Mouse (Mus musculus) brown adipose tissue, adult 24 weeks (tissue): ENCODE results near the gene Fam71e1. TPM values are rescaled to one million over a fixed set of nuclear protein-coding genes. Genes with fewer than 3 reads are reported as not detected.
A peak's percentile ranks its signal among the peaks of the same experiment; 100 is the strongest.

Experiments used
- H3K27ac ChIP-seq: fragments of 200-500 bp; replicated peaks from 2 replicates; pipeline ENCODE4 v1.5.1; 2012; ENCODE audit warnings: low read depth, mild to moderate bottlenecking, low read length
- H3K4me1 ChIP-seq: fragments of 200-500 bp; 2 replicates; pipeline ENCODE4 v1.6.1; 2012; ENCODE audit warnings: low read length, mixed read lengths; ENCODE audit not compliant: control insufficient read depth, insufficient read depth, insufficient read length
- H3K4me3 ChIP-seq: fragments of 200-500 bp; 2 replicates; pipeline ENCODE4 v1.5.1; 2012; ENCODE audit warnings: low read depth, mild to moderate bottlenecking, low read length, moderate library complexity; ENCODE audit not compliant: insufficient read depth
- polyA plus RNA-seq: library from polyadenylated mRNA; stranded (reverse); fragments of >200 nt; gene quantifications from 2 replicates; pipeline ENCODE4 v1.2.4, GENCODE M21; 2012; ENCODE audit not compliant: missing spikeins, insufficient read depth, insufficient read length

Fam71e1 gene
- polyA plus RNA-seq, 1 experiment = 3.2 TPM

DNA sequence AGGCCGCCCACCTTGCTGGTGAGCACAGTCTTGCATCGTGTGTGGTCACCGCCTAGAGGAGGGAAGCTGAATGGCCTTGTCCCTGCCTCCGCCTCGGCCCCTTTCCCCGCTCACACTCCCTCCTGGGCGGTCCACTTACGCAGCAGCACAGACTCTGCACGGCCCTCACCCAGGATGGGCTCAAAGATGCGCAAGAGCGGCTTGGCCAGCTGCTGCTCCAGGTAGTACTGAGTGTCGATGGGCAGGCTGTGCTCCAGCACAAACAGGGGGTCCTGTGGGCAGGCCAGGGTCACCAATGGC lies 37.3 kb downstream of the Fam71e1 start:
- Histone ChIP-seq H3K27ac (no peak overlapping the region), H3K4me3 (no peak overlapping the region), H3K4me1 (no peaks in the 10 kb centered on the region)

DNA sequence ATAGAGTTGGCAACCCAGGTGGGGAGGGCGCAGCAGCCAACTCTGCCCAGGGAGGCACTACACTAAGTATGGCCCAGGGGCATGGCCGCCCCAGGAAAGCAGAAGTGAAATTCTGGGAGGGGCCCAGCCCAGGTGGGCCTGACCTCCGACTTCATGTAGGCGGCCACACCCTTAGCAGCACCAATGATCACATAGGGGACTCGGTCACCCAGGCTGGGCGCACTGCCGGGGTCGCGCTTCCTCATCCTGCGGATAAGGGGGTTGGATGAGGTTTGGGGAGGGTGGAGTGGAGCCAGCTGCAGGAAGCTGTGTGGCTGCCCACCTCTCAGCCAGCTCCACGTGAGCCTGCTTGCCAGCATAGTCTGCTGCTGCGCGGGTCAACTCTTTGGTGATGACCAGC lies 37.9 kb downstream of the Fam71e1 start:
- no peaks in the 10 kb centered on the region for H3K4me1 ChIP-seq
- no peak overlapping the region for H3K4me3 ChIP-seq
- no peak overlapping the region for H3K27ac ChIP-seq

DNA sequence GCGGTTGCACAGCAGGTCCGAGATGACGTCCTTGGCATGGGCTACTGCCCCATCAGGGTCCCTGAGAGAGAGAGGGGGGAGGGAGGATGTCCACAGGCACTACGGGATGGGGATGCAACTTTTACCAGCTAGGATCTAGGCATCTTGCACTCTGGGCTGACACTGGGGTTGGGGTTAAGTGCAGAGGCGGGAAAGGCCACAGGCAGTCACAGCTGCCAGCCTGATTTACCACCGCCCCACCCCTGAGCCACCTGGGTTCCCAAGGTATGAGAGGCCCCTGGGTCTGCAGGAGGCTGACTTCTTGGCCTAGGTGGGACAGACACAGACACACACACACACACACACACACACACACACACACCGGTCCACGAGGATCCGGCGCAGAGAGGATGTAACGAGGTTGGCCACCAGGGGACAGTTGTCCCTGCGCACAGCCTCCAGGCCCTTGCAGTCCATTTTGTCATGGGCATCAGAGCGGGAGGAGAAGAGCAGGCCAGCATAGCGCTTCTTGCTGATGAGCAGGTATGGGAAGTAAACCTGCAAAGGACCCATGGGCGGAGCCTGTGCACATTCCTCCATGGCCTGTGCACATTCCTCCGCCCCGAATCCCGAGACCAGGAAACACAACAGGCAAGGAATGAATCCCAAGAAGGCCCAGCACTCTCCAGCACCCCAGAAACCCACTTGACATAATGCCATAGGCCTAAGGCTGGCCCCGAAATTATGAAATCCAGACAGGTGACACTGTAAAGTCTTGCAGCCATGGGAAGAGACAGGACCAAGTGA lies 38.5 kb downstream of the Fam71e1 start:
- H3K4me1 ChIP-seq = no peaks in the 10 kb centered on the region
- no peak overlapping the region for H3K27ac ChIP-seq
- no peak overlapping the region for H3K4me3 ChIP-seq

DNA sequence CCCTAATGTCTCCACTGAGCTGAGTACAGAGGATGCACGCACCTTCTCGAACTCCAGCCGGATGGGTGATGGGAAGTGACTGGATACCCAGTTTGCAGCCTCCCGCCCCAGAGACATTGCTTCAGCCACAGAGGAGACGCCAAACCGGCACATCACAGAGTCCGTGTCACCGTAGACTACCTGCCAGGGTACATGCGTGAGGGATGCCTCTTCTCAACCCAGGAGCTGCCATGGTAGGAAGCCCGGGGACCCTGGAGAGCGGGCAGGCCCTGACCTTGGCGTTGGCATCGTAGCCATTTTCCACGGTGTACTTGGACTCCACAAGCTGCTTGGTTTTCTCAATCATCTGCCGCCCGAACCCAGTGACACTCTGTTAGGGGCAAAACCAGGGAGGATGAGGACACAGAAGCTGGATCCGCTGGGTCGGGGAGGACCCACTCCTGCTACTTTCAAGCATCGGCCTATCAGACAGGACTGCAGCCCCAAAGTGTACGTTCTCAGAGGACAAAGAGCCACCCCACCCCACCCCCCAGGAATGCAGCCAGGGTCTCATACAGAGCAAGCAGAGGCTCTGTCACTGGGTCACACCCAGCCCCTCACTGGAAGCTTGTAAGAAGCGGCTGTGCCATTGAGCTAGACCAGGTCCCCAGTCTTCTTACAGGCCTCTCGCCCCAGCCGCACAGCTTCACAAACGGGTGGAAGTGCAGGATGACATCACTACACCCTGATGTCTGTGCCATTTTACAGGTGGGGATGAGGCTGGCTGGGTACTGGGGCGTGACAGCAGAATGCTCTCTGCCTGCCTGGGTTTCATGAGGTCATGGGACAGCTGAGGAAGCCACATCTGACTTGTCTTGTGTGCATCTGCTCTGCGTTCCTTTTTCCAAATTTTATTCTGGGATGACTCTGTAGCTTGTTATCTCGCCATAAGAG lies 39.5 kb downstream of the Fam71e1 start:
- Histone ChIP-seq H3K27ac (no peak overlapping the region), H3K4me3 (no peak overlapping the region), H3K4me1 (no peaks in the 10 kb centered on the region)

DNA sequence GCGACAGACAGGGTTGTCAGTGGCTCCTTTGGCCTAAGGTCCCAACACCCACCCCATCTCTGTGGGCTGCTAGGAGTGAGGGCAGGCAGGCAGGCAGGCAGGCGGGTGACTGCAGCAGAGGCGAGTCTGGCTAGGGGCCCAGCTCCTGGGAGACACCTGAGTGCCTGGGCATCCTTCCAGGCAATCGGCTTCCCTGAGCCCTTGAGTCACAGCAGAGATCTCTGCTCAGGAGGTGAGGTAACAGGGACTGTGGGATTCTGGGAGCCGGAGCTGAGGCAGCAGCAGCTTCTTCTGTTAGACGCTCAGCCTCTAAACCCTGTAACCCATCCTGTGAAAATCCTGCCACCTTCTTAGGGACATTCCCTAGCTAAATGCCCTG lies 40.2 kb downstream of the Fam71e1 start:
- H3K27ac ChIP-seq = no peak overlapping the region
- no peak overlapping the region for H3K4me3 ChIP-seq
- no peaks in the 10 kb centered on the region for H3K4me1 ChIP-seq

DNA sequence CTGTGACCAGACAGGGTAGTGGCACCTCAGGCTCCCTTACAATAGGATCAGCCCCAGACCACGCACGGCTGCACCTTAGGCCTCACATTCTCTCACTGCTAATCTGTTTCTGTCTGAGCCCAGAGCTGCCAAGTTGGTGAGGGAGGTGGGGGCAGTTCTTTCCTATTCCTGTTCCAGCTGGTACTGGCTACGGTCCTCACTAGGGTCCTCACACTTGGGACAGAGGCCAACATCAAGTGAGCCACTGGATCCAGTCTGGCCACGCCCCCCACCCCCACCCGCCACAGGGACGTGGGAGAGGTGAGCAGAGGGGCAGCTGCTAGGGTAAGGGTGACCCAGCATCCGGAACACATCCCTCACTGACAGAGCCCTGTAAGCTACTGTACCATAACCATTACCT lies 40.6 kb downstream of the Fam71e1 start:
- Histone ChIP-seq H3K4me3 (no peak overlapping the region), H3K27ac (no peak overlapping the region), H3K4me1 (no peaks in the 10 kb centered on the region)

DNA sequence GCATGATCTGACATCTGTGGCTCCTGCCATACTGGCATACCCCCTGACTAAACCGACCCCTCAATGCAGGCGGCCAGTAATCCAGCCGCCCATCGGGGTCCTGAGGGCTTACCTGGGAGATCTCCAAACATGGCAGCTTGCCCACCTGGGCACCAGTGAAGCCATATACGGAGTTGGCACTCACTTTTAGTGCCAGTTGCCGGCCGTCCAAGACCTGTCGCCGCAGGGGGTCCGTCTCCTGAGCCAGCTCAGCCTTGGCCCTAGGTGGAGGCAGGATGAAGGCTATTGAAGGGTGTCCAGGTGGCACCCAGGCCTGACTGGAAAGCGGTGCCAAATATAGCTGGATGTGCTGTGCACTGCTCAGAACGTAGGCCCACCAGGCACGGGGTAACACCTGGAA lies 41.1 kb downstream of the Fam71e1 start:
- no peak overlapping the region for H3K27ac ChIP-seq
- no peak overlapping the region for H3K4me3 ChIP-seq
- H3K4me1 ChIP-seq = no peaks in the 10 kb centered on the region

DNA sequence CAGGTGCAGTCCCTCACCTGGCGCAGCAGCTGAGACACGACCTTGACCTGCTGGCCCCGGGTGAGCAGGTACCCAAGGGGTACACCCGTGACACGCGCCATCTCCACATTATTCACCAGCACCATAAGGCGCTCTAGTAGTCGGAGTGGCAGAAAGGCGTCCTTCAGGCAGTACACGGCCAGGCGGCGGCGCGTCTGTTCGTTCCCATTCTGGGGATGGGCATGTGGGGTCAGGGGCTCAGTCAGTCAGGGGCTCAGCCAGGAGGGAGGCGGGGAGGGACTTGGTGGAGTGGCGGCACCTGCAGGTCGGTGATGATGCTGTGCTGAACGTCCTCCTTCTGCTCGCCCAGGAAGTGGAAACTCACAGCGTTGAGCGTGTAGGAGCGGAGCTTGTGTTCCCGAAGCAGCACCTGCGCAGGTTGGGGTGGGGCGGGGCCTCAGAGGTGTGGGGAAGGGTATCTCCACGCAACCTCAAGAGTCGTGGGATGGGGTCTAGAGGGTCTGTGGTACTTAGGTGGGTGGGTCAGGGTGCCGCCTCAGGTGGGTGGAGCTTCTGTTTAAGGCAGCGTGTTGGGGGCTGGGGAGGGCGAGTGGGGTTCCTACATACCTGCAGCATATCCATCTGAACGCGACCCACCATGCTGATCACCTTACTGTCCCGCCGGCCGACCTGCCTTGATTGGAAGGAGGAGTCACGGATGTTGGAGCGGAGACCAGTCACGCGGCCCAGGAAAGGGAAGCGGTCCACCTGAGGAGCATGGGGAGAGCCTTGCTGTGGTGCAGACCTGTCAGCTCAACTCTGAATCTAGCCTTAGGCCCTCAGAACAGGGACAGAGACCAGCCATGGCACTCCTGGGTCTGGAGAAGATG lies 42.6 kb downstream of the Fam71e1 start:
- no peaks in the 10 kb centered on the region for H3K4me1 ChIP-seq
- no peak overlapping the region for H3K27ac ChIP-seq
- no peak overlapping the region for H3K4me3 ChIP-seq

DNA sequence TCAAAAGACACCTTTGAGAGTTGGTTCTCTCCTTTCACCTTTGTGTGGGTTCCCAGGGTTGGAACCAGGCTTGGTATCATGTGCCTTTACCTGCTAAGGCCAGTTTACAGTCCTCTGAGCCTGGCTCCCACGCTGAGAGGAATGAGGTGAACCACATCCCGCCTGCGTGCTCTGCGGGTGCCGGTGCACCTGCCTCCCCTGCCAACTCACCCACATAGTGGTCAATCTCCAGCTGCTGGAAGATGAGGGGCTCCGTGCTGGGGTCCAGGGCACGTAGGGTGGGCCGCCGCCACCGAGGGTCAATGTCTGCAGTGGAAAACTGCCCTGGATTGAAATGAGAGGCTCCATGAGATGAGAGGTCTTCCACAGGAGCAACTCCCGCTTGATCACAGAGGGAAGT lies 46.2 kb downstream of the Fam71e1 start:
- Histone ChIP-seq H3K4me1 (peaks cover under 1% of the 10 kb centered on the region; the same call in 1 of the 2 replicates), H3K4me3 (no peak overlapping the region), H3K27ac (no peak overlapping the region)

DNA sequence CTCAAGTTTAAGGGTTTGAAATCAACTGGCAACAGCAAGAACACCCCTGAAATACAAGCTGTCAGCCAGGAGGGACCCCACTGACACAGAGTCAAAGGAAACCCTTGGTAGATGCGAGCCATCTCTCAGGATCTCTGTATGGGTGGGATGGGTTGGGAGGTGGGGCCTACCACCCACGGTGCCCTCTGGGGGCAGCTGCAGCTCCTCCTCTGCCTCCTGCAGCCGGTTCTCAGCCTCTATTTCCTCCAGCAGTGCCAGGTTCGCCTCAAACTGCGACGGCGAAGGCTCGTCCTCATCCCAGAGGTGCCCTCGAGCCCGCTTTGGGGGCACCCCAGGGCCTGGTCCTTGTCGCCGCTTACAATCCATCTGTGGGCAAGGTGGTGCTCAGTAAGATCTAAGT lies 46.7 kb downstream of the Fam71e1 start:
- H3K27ac ChIP-seq = no peak overlapping the region
- H3K4me1 ChIP-seq = peaks cover 5% of the 10 kb centered on the region; the same call in 1 of the 2 replicates
- H3K4me3 ChIP-seq = no peak overlapping the region

DNA sequence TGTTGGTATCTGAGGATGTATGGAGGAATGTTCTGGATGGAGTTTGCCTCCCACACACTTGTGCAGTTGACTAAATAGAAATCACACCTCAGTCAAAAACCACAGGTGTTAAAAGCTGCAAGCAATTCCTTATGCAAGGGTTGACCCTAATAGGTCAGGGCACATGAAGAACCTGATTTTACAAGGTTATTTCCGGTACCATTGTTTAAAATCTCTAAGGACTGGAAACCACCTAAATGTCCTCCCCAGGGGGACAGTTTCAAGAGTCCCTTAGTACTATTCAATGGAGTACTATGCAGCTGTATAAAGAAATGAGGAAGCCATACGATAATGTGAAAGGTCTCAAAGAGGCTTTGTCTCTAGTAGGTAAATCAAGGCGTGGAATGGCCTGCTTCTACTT lies 49.9 kb downstream of the Fam71e1 start:
- H3K4me3 ChIP-seq = no peak overlapping the region
- H3K27ac ChIP-seq = no peak overlapping the region
- peaks cover 5% of the 10 kb centered on the region; the same call in 1 of the 2 replicates for H3K4me1 ChIP-seq

DNA sequence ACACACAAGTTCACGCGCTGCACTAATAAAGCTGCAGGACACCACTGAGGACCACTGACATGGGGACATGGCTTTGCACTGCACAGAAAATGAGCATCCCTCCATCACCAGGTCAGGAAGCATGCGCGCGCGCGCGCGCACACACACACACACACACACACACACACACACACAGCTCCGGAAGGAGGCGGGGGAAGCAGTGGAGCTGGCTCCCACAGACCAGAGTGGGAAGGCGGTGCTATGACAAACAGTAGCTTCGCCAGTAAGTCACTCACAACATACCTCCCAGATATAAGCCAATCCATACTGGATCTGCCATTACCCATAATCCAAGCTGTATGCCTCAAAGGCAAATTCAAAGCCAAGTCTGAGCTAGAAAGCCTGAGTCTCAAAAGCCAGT lies 50.7 kb downstream of the Fam71e1 start:
- no peak overlapping the region for H3K27ac ChIP-seq
- no peak overlapping the region for H3K4me3 ChIP-seq

DNA sequence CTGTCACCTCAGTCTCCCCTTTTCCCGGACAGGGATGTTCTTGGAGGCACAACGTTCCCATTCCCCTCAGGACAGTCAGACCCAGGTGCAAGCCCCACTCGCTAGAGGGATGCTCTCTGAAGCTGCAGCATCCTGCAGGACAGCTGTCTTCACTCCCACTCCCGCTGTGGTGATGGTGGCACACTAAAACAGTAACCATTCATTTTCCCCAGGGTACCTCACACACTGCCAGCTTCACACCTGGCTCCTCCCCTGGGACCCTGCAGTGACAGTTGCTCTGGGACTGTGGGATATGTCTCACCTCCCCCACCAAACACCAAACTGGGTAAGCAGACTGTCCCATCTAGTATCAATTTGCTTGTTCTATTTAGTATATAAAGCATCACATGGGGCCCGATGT lies 51.3 kb downstream of the Fam71e1 start:
- Histone ChIP-seq H3K27ac (peak overlapping the region; percentile 41; the same call in 1 of the 2 replicates), H3K4me1 (peaks cover 5% of the 10 kb centered on the region; the same call in 1 of the 2 replicates), H3K4me3 (peak overlapping the region; percentile 70)

More for the DNA sequence above, 50.7 kb downstream of the Fam71e1 start:
- peaks cover 5% of the 10 kb centered on the region; the same call in 1 of the 2 replicates for H3K4me1 ChIP-seq

DNA sequence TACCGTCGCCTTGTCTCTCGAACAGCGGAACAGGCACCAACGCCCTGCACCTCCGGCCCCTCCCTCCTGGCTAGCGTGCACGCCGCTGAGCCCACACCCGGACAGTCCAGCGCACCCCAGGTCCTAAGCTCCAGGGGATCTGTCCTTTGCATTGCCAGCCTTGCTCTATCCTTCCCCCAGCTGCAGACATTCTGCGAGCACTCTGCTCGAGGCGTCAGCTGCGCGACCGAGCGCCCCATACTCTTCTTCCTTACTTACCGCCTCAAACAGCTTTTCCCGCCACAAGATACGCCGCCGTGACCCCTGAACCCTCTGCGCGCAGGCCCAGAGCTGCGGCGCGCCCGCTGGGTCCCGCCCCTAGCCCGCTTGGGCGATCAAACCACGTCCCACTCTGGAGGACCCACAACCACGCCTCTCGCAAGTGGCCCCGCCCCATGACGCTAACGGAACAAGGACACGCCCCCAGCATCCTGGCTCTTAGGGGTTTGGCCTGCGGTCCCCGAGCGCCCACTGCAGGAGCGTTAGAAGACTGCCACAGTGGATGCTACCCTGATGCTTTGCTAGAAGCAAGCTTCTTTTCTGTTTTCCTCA lies 52.2 kb downstream of the Fam71e1 start, which contains the start of gene Pold1:
Gene Pold1 (minus strand): TSS at position 353 of the 591 bp plus-strand sequence.
- Histone ChIP-seq H3K4me1 (peaks cover 8% of the 10 kb centered on the region; the same call in 1 of the 2 replicates), H3K27ac (peak within 1 kb of the TSS; percentile 41), H3K4me3 (peak within 1 kb of the TSS; percentile 70)
